Mouse (Mus musculus) kidney, postnatal 0 days (tissue): ENCODE data around the gene Wasf2. TPM values are rescaled to one million over a fixed set of nuclear protein-coding genes. Genes with fewer than 3 reads are reported as not detected.

Experiments used
- ATAC-seq: fragments of 200-750 bp; cut with Nextera tagmentation; replicated peaks from 2 replicates; pipeline ENCODE4 v1.8.0; 2017; ENCODE audit warnings: low read depth, moderate number of reproducible peaks, moderate TSS enrichment, moderate library complexity; ENCODE audit not compliant: low FRiP score
- DNase-seq: peaks from one replicate; pipeline ENCODE4 v3.0.0-alpha.2; 2016; ENCODE audit warnings: low spot score
- H3K27ac ChIP-seq: fragments of 300-500 bp; sonication (generic); 2 replicates; pipeline ENCODE4 v1.5.1; 2014; ENCODE audit warnings: mild to moderate bottlenecking
- H3K27me3 ChIP-seq: fragments of 300-500 bp; sonication (generic); 2 replicates; pipeline ENCODE4 v1.6.1; 2014; ENCODE audit warnings: low read length, mixed read lengths; ENCODE audit not compliant: insufficient read depth
- H3K36me3 ChIP-seq: fragments of 300-500 bp; sonication (generic); 2 replicates; pipeline ENCODE4 v1.6.1; 2014; ENCODE audit warnings: low read length, mixed read lengths; ENCODE audit not compliant: insufficient read depth
- H3K4me1 ChIP-seq: fragments of 300-500 bp; sonication (generic); replicated peaks from 2 replicates; pipeline ENCODE4 v1.6.1; 2014; ENCODE audit warnings: antibody characterized with exemption, low read length, mixed read lengths; ENCODE audit not compliant: insufficient read depth
- H3K4me2 ChIP-seq: fragments of 300-500 bp; sonication (generic); 2 replicates; pipeline ENCODE4 v1.6.1; 2014; ENCODE audit warnings: mild to moderate bottlenecking, low read length, moderate library complexity, mixed read lengths
- H3K4me3 ChIP-seq: fragments of 300-500 bp; sonication (generic); replicated peaks from 2 replicates; pipeline ENCODE4 v1.5.1; 2014; ENCODE audit warnings: low read depth, low read length
- H3K9ac ChIP-seq: fragments of 300-500 bp; sonication (generic); 2 replicates; pipeline ENCODE4 v1.6.1; 2014; ENCODE audit warnings: low read depth, low read length
- H3K9me3 ChIP-seq: fragments of 300-500 bp; sonication (generic); replicated peaks from 2 replicates; pipeline ENCODE4 v1.6.1; 2016; ENCODE audit warnings: low read length, inconsistent platforms, mixed read lengths
- CTCF ChIP-seq: IDR thresholded peaks from 2 replicates; pipeline ENCODE4 v1.5.1; 2016; ENCODE audit warnings: antibody characterized with exemption, low read depth, mild to moderate bottlenecking, moderate library complexity
- WGBS: fragments of 180-500 bp; shearing (Covaris S2); extraction: QIAGEN DNeasy Blood & Tissue Kit; methylation state at CpG from one replicate; pipeline ENCODE4 v1.1.7; 2014; 5-methylcytosine and 5-hydroxymethylcytosine counted together
- polyA plus RNA-seq: library from polyadenylated mRNA; unstranded; fragments of >200 nt; fragmentation: Nextera tagmentation; extraction: Ambion mirVana; gene quantifications from 2 replicates; pipeline ENCODE4 v1.2.1, GENCODE M21; 2015

Wasf2 gene
- polyA plus RNA-seq, 1 experiment from 2014 or later, result 98.8 TPM

- Histone ChIP-seq H3K4me2 (no peak overlapping the region), H3K27ac (no peak overlapping the region)
- WGBS, result 93% methylated on average over 8 of the region's 8 CpGs
Observed at GRCm38 (mm10) chr4:133182439-133183033, 52.2 kb downstream of the Wasf2 start.

GRCm38 (mm10) chr4:133184031-133184897 lies 54.0 kb downstream of the Wasf2 start:
- 47% methylated on average over 14 of the region's 14 CpGs for WGBS
- no peak for TF ChIP-seq CTCF
- H3K4me2 ChIP-seq, result no peak overlapping the region

More at GRCm38 (mm10) chr4:133182439-133183033, 52.2 kb downstream of the Wasf2 start:
- Histone ChIP-seq H3K4me3 (no peak overlapping the region), H3K9me3 (no peaks in the 10 kb centered on the region), H3K9ac (no peak overlapping the region), H3K27me3 (no peaks in the 10 kb centered on the region), H3K36me3 (peaks cover 29% of the 10 kb centered on the region), H3K4me1 (peaks cover 21% of the 10 kb centered on the region; the same call in 1 of the 2 replicates)
- DNase-seq (no peak), ATAC-seq (no peak)
- TF ChIP-seq CTCF, result no peak

GRCm38 (mm10) chr4:133184898-133185665 lies 54.8 kb downstream of the Wasf2 start:
- H3K9me3 ChIP-seq, result no peaks in the 10 kb centered on the region
- H3K4me1 ChIP-seq, result peaks cover 21% of the 10 kb centered on the region; the same call in 1 of the 2 replicates
- DNase-seq (peak; percentile 83), ATAC-seq (peak; percentile 63; the same call in 1 of the 2 replicates)
- H3K4me2 ChIP-seq, result no peak overlapping the region
- peak overlapping the region; percentile 69 for H3K27ac ChIP-seq
- H3K27me3 ChIP-seq, result no peaks in the 10 kb centered on the region
- H3K4me3 ChIP-seq, result no peak overlapping the region
- TF ChIP-seq CTCF, result no peak
- H3K36me3 ChIP-seq, result peaks cover 29% of the 10 kb centered on the region
- H3K9ac ChIP-seq, result peak overlapping the region; percentile 13; the same call in 1 of the 2 replicates
- WGBS, result 17% methylated on average over 15 of the region's 15 CpGs

More at GRCm38 (mm10) chr4:133184031-133184897, 54.0 kb downstream of the Wasf2 start:
- no peaks in the 10 kb centered on the region for H3K27me3 ChIP-seq
- H3K27ac ChIP-seq, result peak overlapping the region; percentile 69
- peaks cover 28% of the 10 kb centered on the region for H3K36me3 ChIP-seq
- no peak for DNase-seq
- no peak overlapping the region for H3K9ac ChIP-seq
- no peaks in the 10 kb centered on the region for H3K9me3 ChIP-seq
- no peak overlapping the region for H3K4me3 ChIP-seq
- no peak for ATAC-seq
- H3K4me1 ChIP-seq, result peaks cover 21% of the 10 kb centered on the region; the same call in 1 of the 2 replicates

- WGBS, result 65% methylated on average over 8 of the region's 8 CpGs
Observed at GRCm38 (mm10) chr4:133185893-133186292, 55.6 kb downstream of the Wasf2 start.

GRCm38 (mm10) chr4:133186856-133187255 lies 56.6 kb downstream of the Wasf2 start:
- peaks cover 32% of the 10 kb centered on the region for H3K36me3 ChIP-seq
- 94% methylated on average over 5 of the region's 5 CpGs for WGBS
- H3K4me1 ChIP-seq, result peaks cover 21% of the 10 kb centered on the region; the same call in 1 of the 2 replicates
- no peak overlapping the region for H3K27ac ChIP-seq
- no peak for ATAC-seq
- H3K27me3 ChIP-seq, result no peaks in the 10 kb centered on the region
- no peak overlapping the region for H3K4me2 ChIP-seq
- peak; percentile 39; the same call in 1 of the 2 replicates for TF ChIP-seq CTCF
- no peaks in the 10 kb centered on the region for H3K9me3 ChIP-seq
- no peak overlapping the region for H3K9ac ChIP-seq
- no peak overlapping the region for H3K4me3 ChIP-seq
- no peak for DNase-seq

More at GRCm38 (mm10) chr4:133185893-133186292, 55.6 kb downstream of the Wasf2 start:
- ATAC-seq (no peak), DNase-seq (peak; percentile 38)
- H3K4me1 ChIP-seq, result peaks cover 21% of the 10 kb centered on the region; the same call in 1 of the 2 replicates
- peaks cover 37% of the 10 kb centered on the region for H3K36me3 ChIP-seq
- H3K9me3 ChIP-seq, result no peaks in the 10 kb centered on the region
- no peak overlapping the region for H3K4me2 ChIP-seq
- H3K27ac ChIP-seq, result peak overlapping the region; percentile 69; the same call in 1 of the 2 replicates
- TF ChIP-seq CTCF, result no peak
- H3K4me3 ChIP-seq, result no peak overlapping the region
- H3K27me3 ChIP-seq, result no peaks in the 10 kb centered on the region
- no peak overlapping the region for H3K9ac ChIP-seq
